Mouse (Mus musculus) embryonic fibroblast, embryonic 13.5 days (primary cell): Measurements from ENCODE around the gene Gabrb3.

Source experiments
- CTCF ChIP-seq: IDR thresholded peaks from 2 replicates; pipeline ENCODE4 v1.5.1; 2011; ENCODE audit warnings: mild to moderate bottlenecking, control low read depth, low read length, moderate library complexity, borderline replicate concordance; ENCODE audit not compliant: insufficient read depth
- POLR2A ChIP-seq: IDR thresholded peaks from 2 replicates; pipeline ENCODE4 v1.6.1; 2011; ENCODE audit warnings: low read depth, mild to moderate bottlenecking, control low read depth, low read length, moderate library complexity

DNA sequence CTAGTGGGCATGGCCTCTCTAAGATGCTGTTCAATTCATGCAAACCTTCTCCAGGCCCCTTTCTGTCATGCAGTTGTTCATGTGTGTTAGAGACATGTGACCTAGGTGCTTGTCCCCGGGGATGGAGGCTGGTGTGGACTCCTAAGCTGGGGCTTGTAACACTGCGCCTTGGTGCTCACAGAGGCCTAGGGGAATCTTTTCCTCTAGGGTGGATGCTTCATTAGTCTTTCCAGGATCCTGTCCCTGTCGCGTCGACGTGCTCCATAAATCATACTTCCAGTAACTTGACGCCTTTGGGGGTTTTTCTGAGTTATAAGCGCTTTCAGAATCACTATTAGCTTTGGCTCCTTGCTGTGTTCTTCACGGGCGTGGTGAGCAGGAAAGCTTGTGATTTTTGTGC lies 113.2 kb downstream of the Gabrb3 start:
- no peak for TF ChIP-seq POLR2A
- no peak for TF ChIP-seq CTCF
